Mouse (Mus musculus): Measurements from ENCODE around the gene Ikzf2.

DNA sequence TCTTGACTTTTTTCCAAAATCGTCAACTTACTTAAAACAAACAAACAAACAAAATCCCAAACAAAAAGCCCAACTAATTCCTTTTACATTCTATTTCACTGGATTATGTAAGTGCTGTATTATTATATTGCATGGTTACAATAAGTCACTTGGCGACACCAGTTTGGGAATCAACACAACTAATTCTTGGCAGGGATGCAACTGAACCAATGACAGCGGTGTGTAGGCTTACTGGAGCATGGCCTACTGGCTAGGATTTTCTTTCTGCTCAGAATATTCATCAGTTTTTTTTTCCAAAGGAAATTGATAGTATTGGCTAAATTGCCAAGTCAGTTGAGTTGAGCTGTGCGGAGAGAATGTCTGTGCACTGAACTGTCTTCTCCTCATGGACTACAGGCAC lies 167.7 kb downstream of the Ikzf2 start:
- TF ChIP-seq POLR2A (IDR thresholded peaks at IDR 0.05; ENCODE audit: control insufficient read depth, extremely low read depth, insufficient read depth, low read length, poor library complexity), result no peak
- TF ChIP-seq CTCF (IDR thresholded peaks at IDR 0.05; ENCODE audit: borderline replicate concordance, control insufficient read depth, extremely low read depth, insufficient read depth, low read length, poor library complexity), result no peak
